Mouse (Mus musculus): ENCODE measurements around the gene Slc35c2.

GRCm38 (mm10) chr2:165242575-165242974, 45.1 kb downstream of the Slc35c2 start:
- TF ChIP-seq CTCF (IDR thresholded peaks at IDR 0.05; ENCODE audit: extremely low read depth, insufficient read depth, insufficient read length, insufficient replicate concordance) (no peak), POLR2A (IDR thresholded peaks at IDR 0.05; ENCODE audit: low read depth, low read length) (no peak)

All from spleen, adult 2 months (tissue).